Mouse (Mus musculus): ENCODE data around the gene Slc16a6. TPM values are rescaled to one million over a fixed set of nuclear protein-coding genes. Genes with fewer than 3 reads are reported as not detected.
A peak's percentile ranks its signal among the peaks of the same experiment; 100 is the strongest.

Gene Slc16a6
- total RNA-seq, 2 experiments from 2014 or later = 11.6 to 12.3 TPM

DNA sequence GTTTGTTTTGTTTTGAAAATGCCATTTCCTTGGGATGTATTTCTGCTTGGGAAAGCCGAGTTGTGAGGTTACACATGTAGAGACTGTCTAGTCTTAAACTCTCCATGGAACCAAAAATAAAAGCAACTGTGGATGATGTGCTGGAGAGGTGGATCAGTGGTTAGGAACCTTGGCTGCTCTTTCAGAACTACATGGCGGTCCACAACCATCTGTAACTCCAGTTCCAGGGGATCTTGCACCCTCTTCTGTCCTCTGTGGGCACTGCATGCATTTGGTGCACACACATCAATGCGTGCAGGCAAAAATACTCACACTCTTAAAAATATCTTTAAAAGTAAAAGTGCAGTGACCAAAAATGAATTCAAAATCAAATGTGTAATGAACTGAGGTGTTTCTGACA lies 32.3 kb downstream of the Slc16a6 start:
- intact Hi-C loops (cut with DNase I) = no loop called here
- H3K4me3 ChIP-seq = no peak overlapping the region

DNA sequence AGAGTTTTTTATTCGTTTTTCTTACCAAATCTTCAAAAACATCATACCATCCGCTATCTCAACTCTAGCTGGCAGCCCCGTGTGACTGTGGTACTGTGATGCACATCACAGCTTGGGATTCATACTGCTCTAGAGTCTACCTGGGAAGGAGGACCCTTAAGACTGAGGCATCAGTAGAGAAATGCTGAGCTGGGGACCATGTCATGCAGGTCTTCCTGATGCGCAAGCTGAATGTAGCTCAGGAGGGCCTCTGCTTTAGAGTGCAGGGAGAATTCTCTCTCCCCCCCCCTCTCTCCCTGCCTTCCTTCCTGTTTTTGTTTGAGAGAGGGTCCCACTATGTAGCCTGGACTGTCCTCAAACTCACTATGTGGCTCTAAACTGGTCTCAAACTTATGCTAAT lies 32.8 kb downstream of the Slc16a6 start:
- no peak for DNase-seq (ENCODE audit: extremely low spot score in 1 of 2, low spot score in 2 of 2)
- no peak overlapping the region for H3K4me3 ChIP-seq
- no peak overlapping the region for H3K27ac ChIP-seq
- intact Hi-C loops (cut with DNase I) = no loop called here
- no peak for TF ChIP-seq CTCF (IDR thresholded peaks at IDR 0.05)

More for the DNA sequence above, 32.3 kb downstream of the Slc16a6 start:
- DNase-seq (ENCODE audit: extremely low spot score in 1 of 2, low spot score in 2 of 2) = no peak
- TF ChIP-seq CTCF (IDR thresholded peaks at IDR 0.05) = peak; percentile 49
- H3K27ac ChIP-seq = no peak overlapping the region

DNA sequence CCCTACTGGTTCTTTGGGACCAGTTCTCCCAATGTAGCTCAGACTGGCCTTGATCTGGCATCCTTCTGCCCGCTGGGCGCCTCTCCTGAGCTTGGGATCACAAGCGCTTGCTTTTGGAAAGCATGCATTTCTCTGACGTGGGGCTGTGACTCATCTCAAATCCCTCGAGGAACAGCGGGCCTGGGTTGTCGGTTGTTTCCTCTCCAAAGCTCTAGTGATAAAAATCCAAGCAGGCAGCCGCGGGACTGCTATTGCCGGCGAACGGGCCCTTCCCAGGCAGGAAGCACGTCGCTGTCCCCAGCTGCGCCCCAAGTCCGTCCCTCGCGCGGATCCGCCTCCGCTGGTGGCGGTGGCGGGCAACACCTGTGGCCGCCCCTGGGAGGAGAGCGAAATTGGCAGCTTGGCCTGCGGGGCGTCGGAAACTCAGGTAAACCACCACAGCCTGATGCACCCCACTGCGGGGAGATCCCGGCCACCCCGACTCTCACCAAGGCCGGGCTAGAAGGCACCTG lies 33.5 kb downstream of the Slc16a6 start:
- peak overlapping the region; percentile 47 for H3K4me3 ChIP-seq
- peak; percentile 16 for TF ChIP-seq CTCF (IDR thresholded peaks at IDR 0.05)
- intact Hi-C loops (cut with DNase I) = loop anchor here (5.0 kb wide), 1 partner anchor 193 kb away; no protein-coding TSS in a partner anchor
- H3K27ac ChIP-seq = peak overlapping the region; percentile 3; the same call in 1 of the 2 replicates
- peak; percentile 58 to 60 for DNase-seq (ENCODE audit: extremely low spot score in 1 of 2, low spot score in 2 of 2)

DNA sequence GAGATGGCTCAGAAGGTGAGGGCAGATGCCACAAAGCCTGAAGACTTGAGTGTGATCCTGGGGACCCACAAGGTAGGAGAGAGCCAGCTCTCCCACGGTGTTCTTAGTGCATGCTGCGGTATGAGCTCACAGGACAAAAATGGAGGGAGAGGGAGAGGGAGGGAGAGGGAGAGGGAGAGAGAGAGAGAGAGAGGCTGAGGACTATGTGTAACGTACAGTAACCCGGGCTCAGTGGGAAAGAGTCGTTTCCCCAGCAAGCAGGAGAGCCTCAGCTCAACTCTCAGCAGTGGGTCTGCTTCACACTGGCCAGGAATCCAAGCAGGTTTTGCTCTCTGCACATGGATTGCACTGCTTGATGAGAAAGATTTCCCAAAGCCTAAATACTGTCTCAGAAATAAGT lies 34.2 kb downstream of the Slc16a6 start:
- intact Hi-C loops (cut with DNase I) = loop anchor here (5.0 kb wide), 1 partner anchor 192 kb away; no protein-coding TSS in a partner anchor
- Histone ChIP-seq H3K27ac (no peak overlapping the region), H3K4me3 (no peak overlapping the region)
- DNase-seq (ENCODE audit: extremely low spot score in 1 of 2, low spot score in 2 of 2) = no peak
- no peak for TF ChIP-seq CTCF (IDR thresholded peaks at IDR 0.05)

DNA sequence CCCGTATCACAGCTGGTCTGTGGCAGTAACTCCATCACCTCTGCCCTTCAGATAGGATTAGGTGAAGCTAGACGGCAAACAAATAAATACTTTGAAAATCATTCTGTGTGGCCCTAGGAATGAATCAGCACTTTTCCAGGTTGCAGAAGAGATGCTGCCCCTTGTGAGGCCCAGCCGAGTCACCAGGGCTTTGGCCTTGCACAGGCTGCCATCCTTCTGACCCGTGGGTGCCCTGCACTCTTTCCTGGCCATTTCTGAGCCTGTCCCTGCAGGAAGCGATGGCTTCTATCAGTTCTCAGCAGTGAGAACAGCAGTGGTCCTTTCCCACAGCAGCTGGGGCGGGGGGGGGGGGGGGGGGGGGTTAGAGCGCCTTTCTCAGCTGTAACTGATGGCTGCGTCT lies 36.5 kb downstream of the Slc16a6 start:
- intact Hi-C loops (cut with DNase I) = loop anchor here (5.0 kb wide), 1 partner anchor 190 kb away; no protein-coding TSS in a partner anchor
- Histone ChIP-seq H3K27ac (no peak overlapping the region), H3K4me3 (no peak overlapping the region)
- DNase-seq (ENCODE audit: extremely low spot score in 1 of 2, low spot score in 2 of 2) = no peak
- TF ChIP-seq CTCF (IDR thresholded peaks at IDR 0.05) = no peak

DNA sequence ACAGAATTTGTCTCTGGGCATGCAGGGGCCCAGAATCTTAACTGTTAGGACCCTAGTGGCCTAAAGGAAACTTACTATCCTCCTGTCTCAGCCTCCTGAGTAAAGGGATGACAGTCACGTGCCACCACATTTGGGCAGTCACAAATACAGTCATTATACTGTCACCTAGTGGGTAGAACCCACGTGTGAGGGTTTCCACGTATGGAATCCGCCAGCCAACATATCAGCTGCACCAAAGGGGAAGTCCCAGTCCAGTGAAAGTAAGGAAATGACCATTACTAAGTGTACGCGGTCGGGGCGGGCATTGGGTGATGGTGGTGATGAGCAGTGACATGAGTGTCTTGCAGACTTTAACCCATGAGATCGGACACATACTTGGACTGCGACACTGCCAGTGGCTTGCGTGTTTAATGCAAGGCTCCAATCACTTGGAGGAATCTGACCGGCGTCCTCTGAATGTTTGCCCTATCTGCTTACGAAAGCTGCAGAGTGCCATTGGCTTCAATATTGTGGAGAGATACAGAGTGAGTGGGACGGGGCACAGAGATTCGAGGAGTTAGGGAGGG lies 39.1 kb downstream of the Slc16a6 start:
- Histone ChIP-seq H3K4me3 (no peak overlapping the region), H3K27ac (no peak overlapping the region)
- TF ChIP-seq CTCF (IDR thresholded peaks at IDR 0.05) = no peak
- DNase-seq (ENCODE audit: extremely low spot score in 1 of 2, low spot score in 2 of 2) = no peak
- intact Hi-C loops (cut with DNase I) = no loop called here

DNA sequence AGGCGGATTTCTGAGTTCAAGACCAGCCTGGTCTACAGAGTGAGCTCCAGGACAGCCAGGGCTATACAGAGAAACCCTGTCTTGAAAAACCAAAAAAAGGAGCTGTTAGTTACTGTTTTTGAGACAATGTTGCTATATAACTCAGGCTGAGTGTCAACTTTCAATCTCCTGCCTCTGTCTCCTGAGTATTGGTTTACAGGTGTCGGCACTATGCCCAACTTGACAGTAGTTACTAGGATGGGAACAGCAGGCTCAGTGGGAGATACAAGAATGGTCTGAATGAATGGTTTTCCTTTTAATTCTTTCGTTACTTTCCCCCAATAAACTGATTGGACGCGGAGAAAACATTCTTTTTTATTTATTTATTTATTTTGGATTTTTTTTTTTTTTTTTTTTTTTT lies 46.0 kb downstream of the Slc16a6 start:
- TF ChIP-seq CTCF (IDR thresholded peaks at IDR 0.05) = no peak
- H3K27ac ChIP-seq = no peak overlapping the region
- no peak for DNase-seq (ENCODE audit: extremely low spot score in 1 of 2, low spot score in 2 of 2)
- H3K4me3 ChIP-seq = no peak overlapping the region
- intact Hi-C loops (cut with DNase I) = no loop called here

DNA sequence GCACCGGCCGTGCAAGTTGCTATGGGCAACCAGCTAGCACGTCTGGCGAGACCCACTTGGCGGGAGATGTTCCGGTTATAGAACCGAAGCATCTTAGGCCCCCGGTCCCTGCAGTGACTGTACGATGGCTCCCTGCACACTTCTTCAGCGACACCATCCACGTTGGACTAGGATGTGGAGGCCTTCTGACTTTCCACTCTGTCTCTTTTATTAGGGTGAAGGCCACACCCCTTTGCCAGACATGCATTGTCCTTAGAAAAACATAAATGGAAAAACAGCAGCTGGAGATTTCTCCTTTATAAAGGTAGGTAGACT lies 47.2 kb downstream of the Slc16a6 start:
- intact Hi-C loops (cut with DNase I) = no loop called here
- Histone ChIP-seq H3K27ac (peak overlapping the region; percentile 89), H3K4me3 (peak overlapping the region; percentile 78)
- DNase-seq (ENCODE audit: extremely low spot score in 1 of 2, low spot score in 2 of 2) = no peak
- no peak for TF ChIP-seq CTCF (IDR thresholded peaks at IDR 0.05)

DNA sequence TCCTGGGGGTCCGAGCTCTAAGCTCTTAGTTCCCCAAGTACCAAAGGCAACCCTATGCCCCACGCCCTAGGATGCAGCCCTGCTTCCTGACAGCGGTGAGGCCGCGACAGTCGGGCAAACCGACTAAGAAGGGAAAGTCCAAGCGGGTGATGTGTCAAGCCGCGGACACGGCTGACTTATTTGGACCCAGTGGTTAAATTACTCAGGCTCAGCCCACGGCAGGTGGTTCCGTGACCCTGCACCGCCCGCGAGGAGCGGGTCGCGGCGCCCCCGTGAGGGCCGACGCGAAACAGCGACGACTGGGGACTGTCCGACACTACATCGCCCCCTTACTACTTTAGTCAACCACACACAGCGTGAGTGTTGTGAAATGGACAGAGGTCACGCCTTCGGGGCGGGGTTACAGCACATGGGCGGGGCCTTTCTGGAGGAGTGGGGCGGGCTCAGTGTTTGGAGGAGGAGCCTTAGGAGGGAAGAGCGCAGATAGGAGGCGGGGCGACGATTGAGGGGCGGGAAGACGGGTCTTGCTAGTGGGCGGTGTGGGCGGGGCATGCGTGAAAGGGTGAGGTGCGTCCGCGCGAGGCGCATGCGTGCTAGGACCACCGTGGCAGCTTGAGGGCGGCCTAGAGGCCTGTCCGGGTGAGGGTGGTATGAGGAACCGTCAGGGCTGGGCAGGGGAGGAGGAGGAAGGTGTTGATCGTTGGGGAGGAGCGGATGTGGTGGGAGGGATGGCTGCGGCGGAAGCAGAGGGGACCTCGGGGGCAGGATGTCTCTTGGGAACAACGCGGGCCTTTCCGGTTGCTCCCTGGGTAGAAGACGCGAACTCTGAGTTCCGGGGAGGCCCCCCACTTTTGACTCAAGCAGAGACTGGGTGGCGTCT lies 47.8 kb downstream of the Slc16a6 start, which contains the start of gene Amz2:
Amz2 (plus strand) TSS at position 555 of the 880 bp plus-strand sequence.
- intact Hi-C loops (cut with DNase I) = loop anchor here (1.0 to 2.0 kb wide), 3 partner anchors 63 to 108 kb away; partner anchors contain the start of gene Gna13
- DNase-seq (ENCODE audit: extremely low spot score in 1 of 2, low spot score in 2 of 2) = peak; percentile 95 to 97
- TF ChIP-seq CTCF (IDR thresholded peaks at IDR 0.05) = peak; percentile 75
- peak within 1 kb of the TSS; percentile 89 for H3K27ac ChIP-seq
- peak within 1 kb of the TSS; percentile 78 for H3K4me3 ChIP-seq

DNA sequence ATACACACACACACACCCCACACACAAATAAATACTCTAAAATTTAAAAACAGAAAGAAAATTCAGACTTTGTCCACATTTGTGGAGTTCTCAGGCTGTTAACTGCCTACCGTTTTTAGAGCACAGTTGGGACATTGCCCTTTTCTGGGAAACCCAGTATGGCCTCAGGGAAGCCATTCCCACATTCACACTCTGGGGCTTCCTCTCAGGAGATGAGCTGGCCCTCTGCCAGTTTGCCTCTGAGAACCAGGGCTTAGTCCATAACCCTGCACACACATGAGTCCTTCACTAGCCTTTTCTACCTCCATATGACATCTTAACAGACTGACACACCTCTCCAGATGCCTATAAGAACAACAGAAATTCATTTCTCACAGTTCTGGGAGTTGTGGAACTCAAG lies 50.1 kb downstream of the Slc16a6 start:
- intact Hi-C loops (cut with DNase I) = loop anchor here (5.0 kb wide), 1 partner anchor 181 kb away; no protein-coding TSS in a partner anchor
- no peak overlapping the region for H3K4me3 ChIP-seq

DNA sequence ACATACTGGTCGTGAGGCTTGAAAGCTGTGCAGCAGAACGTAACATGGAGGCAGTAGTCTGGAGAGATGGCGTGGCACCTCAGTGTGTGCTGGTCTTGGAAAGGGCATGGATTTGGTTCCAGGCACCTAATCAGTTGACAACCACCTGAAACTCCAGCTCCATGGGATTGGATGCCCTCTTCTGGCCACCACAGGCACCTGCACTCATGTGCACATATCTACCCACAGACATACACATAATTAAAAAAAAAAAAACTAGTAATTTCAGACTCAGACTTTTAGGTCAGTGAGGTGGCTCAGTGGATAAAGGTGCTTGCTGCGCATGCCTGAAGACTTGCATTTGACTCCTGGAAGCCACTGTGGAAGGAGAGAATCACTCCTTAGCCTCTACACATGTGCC lies 51.1 kb downstream of the Slc16a6 start:
- intact Hi-C loops (cut with DNase I) = loop anchor here (5.0 kb wide), 1 partner anchor 180 kb away; no protein-coding TSS in a partner anchor
- Histone ChIP-seq H3K27ac (no peak overlapping the region), H3K4me3 (no peak overlapping the region)
- DNase-seq (ENCODE audit: extremely low spot score in 1 of 2, low spot score in 2 of 2) = no peak
- no peak for TF ChIP-seq CTCF (IDR thresholded peaks at IDR 0.05)

More for the DNA sequence above, 50.1 kb downstream of the Slc16a6 start:
- no peak for DNase-seq (ENCODE audit: extremely low spot score in 1 of 2, low spot score in 2 of 2)
- TF ChIP-seq CTCF (IDR thresholded peaks at IDR 0.05) = no peak
- H3K27ac ChIP-seq = no peak overlapping the region

DNA sequence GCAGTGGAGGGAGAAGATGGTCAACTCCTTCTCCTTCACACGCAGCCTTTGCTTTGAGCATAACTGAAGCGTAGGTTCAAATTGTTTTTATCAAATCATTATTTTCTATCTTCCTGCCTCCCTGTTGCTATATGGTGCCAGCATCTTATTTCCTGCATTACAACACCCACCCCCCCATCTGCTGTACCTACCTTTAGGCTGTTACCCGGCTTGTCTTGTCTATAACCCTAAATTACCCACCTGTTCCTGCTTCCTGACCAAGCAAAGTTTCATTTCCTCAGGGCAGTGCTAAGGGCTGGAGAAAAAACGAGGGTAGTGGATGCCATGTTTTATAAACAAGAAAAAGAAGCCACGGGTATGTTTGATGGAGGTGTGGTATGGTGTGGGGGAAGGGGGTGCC lies 52.2 kb downstream of the Slc16a6 start:
- TF ChIP-seq CTCF (IDR thresholded peaks at IDR 0.05) = no peak
- DNase-seq (ENCODE audit: extremely low spot score in 1 of 2, low spot score in 2 of 2) = no peak
- H3K27ac ChIP-seq = no peak overlapping the region
- intact Hi-C loops (cut with DNase I) = loop anchor here (5.0 kb wide), 1 partner anchor 179 kb away; no protein-coding TSS in a partner anchor
- no peak overlapping the region for H3K4me3 ChIP-seq
